Mouse (Mus musculus) CH12.LX (cell line): ENCODE data around the gene Otud6a.
"Not testable (repeated sequence)": the region's sequence is repeated elsewhere in the genome, so short reads cannot be mapped to it uniquely, and the experiment has no call there.

Source experiments
- CHD2 ChIP-seq: IDR thresholded peaks from 2 replicates; pipeline ENCODE4 v1.6.1; 2011; ENCODE audit warnings: low read length, improper control_type of control experiment
- CTCF ChIP-seq, 2 experiments: IDR thresholded peaks in 1 of 2; conservative IDR thresholded peaks in 1 of 2; 2 replicates each; pipeline ENCODE4 v1.5.1; 2011 to 2012; ENCODE audit warnings: low read depth in 2 of 2, low read length in 2 of 2, improper control_type of control experiment in 1 of 2, inconsistent platforms in 1 of 2, mild to moderate bottlenecking in 1 of 2, moderate library complexity in 1 of 2
- GABPA ChIP-seq: IDR thresholded peaks from 2 replicates; pipeline ENCODE4 v1.6.1; 2012; ENCODE audit warnings: low read depth, low read length, improper control_type of control experiment, inconsistent platforms; ENCODE audit not compliant: insufficient replicate concordance
- KAT2A ChIP-seq: IDR thresholded peaks from 2 replicates; pipeline ENCODE4 v1.6.1; 2012; ENCODE audit warnings: low read length, improper control_type of control experiment, inconsistent platforms; ENCODE audit not compliant: insufficient replicate concordance
- MAX ChIP-seq: IDR thresholded peaks from 2 replicates; pipeline ENCODE4 v1.6.1; 2011; ENCODE audit warnings: low read length, improper control_type of control experiment
- MXI1 ChIP-seq: IDR thresholded peaks from 2 replicates; pipeline ENCODE4 v1.6.1; 2011; ENCODE audit warnings: mild to moderate bottlenecking, low read depth, low read length, improper control_type of control experiment
- PAX5 ChIP-seq: IDR thresholded peaks from 2 replicates; pipeline ENCODE4 v1.6.1; 2012; ENCODE audit warnings: low read length, inconsistent platforms, mixed read lengths
- POLR2A ChIP-seq: IDR thresholded peaks from 2 replicates; pipeline ENCODE4 v1.6.1; 2011; ENCODE audit warnings: low read depth, mild to moderate bottlenecking, improper control_type of control experiment, low read length
- POLR2AphosphoS2 ChIP-seq: IDR thresholded peaks from 2 replicates; pipeline ENCODE4 v1.6.1; 2011; ENCODE audit warnings: low read depth, low read length, improper control_type of control experiment
- TBP ChIP-seq: conservative IDR thresholded peaks from 2 replicates; pipeline ENCODE4 v1.6.1; 2011; ENCODE audit warnings: low read depth, low read length, improper control_type of control experiment
- TCF12 ChIP-seq: IDR thresholded peaks from 2 replicates; pipeline ENCODE4 v1.6.1; 2014; ENCODE audit warnings: low read depth, mild to moderate bottlenecking, inconsistent platforms, low read length, improper control_type of control experiment
- USF1 ChIP-seq: IDR thresholded peaks from 2 replicates; pipeline ENCODE4 v1.6.1; 2014; ENCODE audit warnings: low read depth, mild to moderate bottlenecking, inconsistent platforms, low read length, improper control_type of control experiment
- ZC3H11A ChIP-seq: IDR thresholded peaks from 2 replicates; pipeline ENCODE4 v1.6.1; 2012; ENCODE audit warnings: low read depth, mild to moderate bottlenecking, inconsistent platforms, low read length, improper control_type of control experiment
- ZNF384 ChIP-seq: IDR thresholded peaks from 2 replicates; pipeline ENCODE4 v1.6.1; 2012; ENCODE audit warnings: low read depth, low read length, improper control_type of control experiment, inconsistent platforms

GRCm38 (mm10) chrX:100442617-100443016 lies 13.8 kb downstream of the Otud6a start, which contains the start of gene Awat2:
- TF ChIP-seq KAT2A; POLR2A; TCF12; CTCF (conservative IDR thresholded peaks at IDR 0.05 in 1 of 2, IDR thresholded peaks at IDR 0.05 in 1 of 2; ENCODE audit: low read depth in 2 of 2, low read length in 2 of 2); USF1; ZC3H11A; CHD2; POLR2AphosphoS2; MXI1; ZNF384; PAX5; TBP; GABPA; MAX: not testable (repeated sequence)
